Mouse (Mus musculus): ENCODE data around the gene Igf2r. TPM values are rescaled to one million over a fixed set of nuclear protein-coding genes. Genes with fewer than 3 reads are reported as not detected.

Gene Igf2r
- polyA plus RNA-seq, 1 experiment from 2014 or later: 6.5 TPM

DNA sequence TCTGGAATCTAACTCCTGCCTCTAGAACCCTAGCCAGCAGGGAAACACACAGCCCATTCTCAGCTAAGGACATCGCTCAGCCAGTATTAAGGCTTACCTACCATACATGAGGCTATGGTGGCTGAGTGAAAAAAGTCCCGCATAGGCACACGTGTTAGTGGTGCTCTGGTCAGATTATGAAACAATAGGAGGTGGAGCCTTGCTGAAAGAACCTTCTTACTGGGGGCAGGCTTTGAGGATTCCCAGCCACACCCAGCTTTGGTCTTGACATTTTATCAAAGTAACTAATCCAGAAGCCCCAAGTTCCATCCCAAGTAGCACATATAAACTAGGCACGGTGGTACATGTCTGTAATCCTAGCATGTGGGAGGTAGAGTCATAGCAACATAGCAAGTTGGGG, 16.4 kb downstream of the Igf2r start:
- Histone ChIP-seq H3K9me3 (ENCODE audit: low read length) (no peaks in the 10 kb centered on the region), H3K9ac (replicated peaks) (no peak overlapping the region), H3K4me2 (ENCODE audit: low read depth, low read length) (no peak overlapping the region), H3K36me3 (replicated peaks; ENCODE audit: insufficient read depth, low read length) (no peaks in the 10 kb centered on the region), H3K27ac (ENCODE audit: low read depth) (no peak overlapping the region), H3K4me3 (ENCODE audit: low read depth, low read length) (no peak overlapping the region), H3K27me3 (ENCODE audit: insufficient read depth, low read length) (no peaks in the 10 kb centered on the region), H3K4me1 (ENCODE audit: insufficient read depth) (peaks cover 50% of the 10 kb centered on the region)
- WGBS (ENCODE audit: insufficient replicate concordance): 45% methylated on average over 4 of the region's 4 CpGs
- TF ChIP-seq EP300 (IDR thresholded peaks at IDR 0.05; ENCODE audit: low read depth) (no peak), CTCF (IDR thresholded peaks at IDR 0.05; ENCODE audit: low read depth) (no peak)
- ATAC-seq: no peak
- DNase-seq: no peak

DNA sequence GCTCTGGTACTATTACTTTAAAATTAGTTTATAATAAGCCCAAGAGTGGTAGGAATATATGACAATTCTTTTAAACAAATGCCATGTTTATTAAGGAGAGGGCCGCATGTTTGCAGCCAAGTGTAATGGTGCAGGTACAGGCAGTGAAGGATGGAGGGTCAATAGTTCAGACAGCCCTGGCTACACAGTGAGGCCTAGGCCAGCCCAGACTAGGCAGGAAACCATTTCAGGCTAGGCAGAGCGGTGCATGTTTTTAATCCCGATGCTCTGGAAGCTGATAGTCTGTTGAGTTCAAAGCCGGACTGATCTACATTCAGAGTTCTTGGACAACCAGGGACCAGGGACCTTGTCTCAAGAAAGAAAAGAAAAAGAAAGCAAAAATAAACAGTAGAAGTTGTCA, 17.8 kb downstream of the Igf2r start:
- Histone ChIP-seq H3K27me3 (ENCODE audit: insufficient read depth, low read length) (no peaks in the 10 kb centered on the region), H3K4me3 (ENCODE audit: low read depth, low read length) (no peak overlapping the region), H3K4me2 (ENCODE audit: low read depth, low read length) (no peak overlapping the region), H3K36me3 (replicated peaks; ENCODE audit: insufficient read depth, low read length) (0 out of 2 replicates have a peak, but pooled peaks cover 2% of the 10 kb centered on the region), H3K9ac (replicated peaks) (no peak overlapping the region), H3K27ac (ENCODE audit: low read depth) (no peak overlapping the region), H3K4me1 (ENCODE audit: insufficient read depth) (peaks cover 45% of the 10 kb centered on the region), H3K9me3 (ENCODE audit: low read length) (no peaks in the 10 kb centered on the region)
- WGBS (ENCODE audit: insufficient replicate concordance): 70% methylated on average over 4 of the region's 4 CpGs
- DNase-seq (no peak), ATAC-seq (no peak)
- TF ChIP-seq EP300 (IDR thresholded peaks at IDR 0.05; ENCODE audit: low read depth) (no peak), CTCF (IDR thresholded peaks at IDR 0.05; ENCODE audit: low read depth) (no peak)

DNA sequence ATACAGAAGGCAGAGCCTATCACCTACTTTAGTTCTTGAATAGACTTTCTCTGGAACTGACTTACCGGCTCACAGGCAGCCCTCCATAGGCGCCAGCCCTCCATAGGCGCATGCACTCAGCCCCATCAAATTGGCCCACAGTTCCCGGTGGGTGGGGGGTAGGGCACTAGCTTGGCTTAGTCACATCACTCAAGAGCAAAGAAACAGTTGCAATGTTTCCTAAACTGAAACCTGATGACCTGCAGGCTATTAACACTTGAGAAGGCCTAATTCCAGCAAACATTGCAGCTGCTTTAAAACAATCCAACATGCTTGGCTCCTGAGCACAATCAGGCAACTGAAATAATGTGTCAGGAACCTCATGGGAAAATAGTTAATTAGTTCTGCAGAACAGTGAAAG, 18.2 kb downstream of the Igf2r start:
- no peaks in the 10 kb centered on the region for H3K9me3 ChIP-seq (ENCODE audit: low read length)
- 65% methylated on average over 4 of the region's 4 CpGs for WGBS (ENCODE audit: insufficient replicate concordance)
- peak overlapping the region; percentile 18; the same call in 1 of the 2 replicates for H3K27ac ChIP-seq (ENCODE audit: low read depth)
- no peak for DNase-seq
- H3K4me3 ChIP-seq (ENCODE audit: low read depth, low read length): no peak overlapping the region
- H3K4me2 ChIP-seq (ENCODE audit: low read depth, low read length): no peak overlapping the region
- H3K9ac ChIP-seq (replicated peaks): no peak overlapping the region
- TF ChIP-seq EP300 (IDR thresholded peaks at IDR 0.05; ENCODE audit: low read depth) (no peak), CTCF (IDR thresholded peaks at IDR 0.05; ENCODE audit: low read depth) (no peak)
- peaks cover 45% of the 10 kb centered on the region for H3K4me1 ChIP-seq (ENCODE audit: insufficient read depth)
- 0 out of 2 replicates have a peak, but pooled peaks cover 2% of the 10 kb centered on the region for H3K36me3 ChIP-seq (replicated peaks; ENCODE audit: insufficient read depth, low read length)
- ATAC-seq: no peak
- no peaks in the 10 kb centered on the region for H3K27me3 ChIP-seq (ENCODE audit: insufficient read depth, low read length)

DNA sequence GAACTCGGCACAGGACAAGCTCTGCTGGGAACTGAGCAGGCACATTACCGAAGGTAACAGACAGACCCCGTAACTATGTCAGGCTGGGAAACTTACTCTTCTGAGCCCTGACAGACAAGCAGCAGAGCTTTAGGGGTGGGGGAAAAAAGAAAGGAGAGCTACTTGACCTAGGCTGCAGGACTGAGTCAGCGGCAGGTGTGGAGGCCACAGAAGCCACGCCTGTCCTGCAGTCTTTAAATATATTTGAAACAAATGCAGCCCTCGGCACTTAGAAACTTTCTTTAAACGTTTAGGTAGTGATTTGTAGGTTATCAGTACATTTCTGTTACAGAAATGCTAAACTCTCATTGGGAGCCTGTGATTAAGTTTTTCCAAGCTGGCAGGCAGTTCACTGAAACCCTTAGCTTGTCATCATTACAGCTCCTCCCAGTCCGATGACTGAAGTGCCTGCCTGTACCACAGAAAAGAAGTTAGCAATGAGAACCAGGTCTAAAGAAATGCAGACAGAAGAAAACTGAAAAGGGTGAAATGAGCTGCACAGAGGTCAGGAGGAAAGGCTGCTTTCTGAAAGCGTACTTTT, 18.8 kb downstream of the Igf2r start:
- ATAC-seq (no peak), DNase-seq (no peak)
- no peaks in the 10 kb centered on the region for H3K9me3 ChIP-seq (ENCODE audit: low read length)
- WGBS (ENCODE audit: insufficient replicate concordance): 51% methylated on average over 9 of the region's 9 CpGs
- no peaks in the 10 kb centered on the region for H3K27me3 ChIP-seq (ENCODE audit: insufficient read depth, low read length)
- H3K4me2 ChIP-seq (ENCODE audit: low read depth, low read length): no peak overlapping the region
- no peak overlapping the region for H3K4me3 ChIP-seq (ENCODE audit: low read depth, low read length)
- no peak overlapping the region; the same call in 1 of the 2 replicates for H3K9ac ChIP-seq (replicated peaks)
- H3K27ac ChIP-seq (ENCODE audit: low read depth): peak overlapping the region; percentile 18; the same call in 1 of the 2 replicates
- peaks cover 42% of the 10 kb centered on the region for H3K4me1 ChIP-seq (ENCODE audit: insufficient read depth)
- 0 out of 2 replicates have a peak, but pooled peaks cover 2% of the 10 kb centered on the region for H3K36me3 ChIP-seq (replicated peaks; ENCODE audit: insufficient read depth, low read length)
- TF ChIP-seq CTCF (IDR thresholded peaks at IDR 0.05; ENCODE audit: low read depth) (no peak), EP300 (IDR thresholded peaks at IDR 0.05; ENCODE audit: low read depth) (no peak)

DNA sequence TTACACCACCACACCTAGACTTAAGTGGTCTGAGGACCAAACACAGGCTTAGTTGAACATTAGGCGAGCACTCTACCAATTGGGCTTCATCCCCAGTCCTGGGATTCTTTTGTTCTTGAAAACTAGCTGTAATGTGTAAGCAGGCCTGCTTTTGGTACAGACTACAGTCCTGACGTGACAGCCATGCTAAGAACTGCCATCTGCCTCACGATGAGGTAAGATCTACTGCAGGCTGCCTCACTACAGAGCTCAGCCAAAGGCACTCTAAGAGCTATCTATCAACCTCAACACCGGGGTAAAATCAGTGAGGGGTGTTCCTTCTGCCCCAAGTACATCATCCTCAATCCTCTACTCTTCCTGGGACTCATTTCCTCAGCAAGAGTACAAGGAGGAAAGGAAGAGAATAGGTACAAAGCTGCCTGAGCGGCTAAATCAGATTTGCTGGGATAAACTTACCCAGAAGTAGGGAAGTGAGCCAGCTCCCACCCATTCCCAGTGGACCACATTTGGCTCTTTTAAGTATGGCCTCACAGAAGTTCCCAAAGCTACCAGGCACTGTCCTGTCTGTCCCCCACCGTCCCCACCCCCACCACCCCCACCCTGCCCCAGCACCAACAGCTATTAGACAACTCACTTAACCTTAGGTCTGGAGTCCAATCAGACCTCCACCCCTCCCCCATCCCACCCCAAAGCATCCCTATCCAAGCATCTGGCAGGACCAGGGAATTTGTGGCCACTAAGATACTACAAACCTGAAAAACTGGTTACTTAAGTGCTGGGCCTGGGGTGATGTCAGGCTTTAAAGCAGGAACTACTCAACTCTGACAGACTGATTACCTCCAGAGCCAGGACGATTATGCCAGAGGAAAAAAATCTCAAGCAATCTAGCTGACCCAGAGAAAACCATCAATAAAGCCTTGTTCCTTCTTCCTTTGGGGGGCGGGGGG, 19.8 kb downstream of the Igf2r start:
- no peak overlapping the region for H3K9ac ChIP-seq (replicated peaks)
- no peak for ATAC-seq
- 49% methylated on average over 7 of the region's 8 CpGs for WGBS (ENCODE audit: insufficient replicate concordance)

DNA sequence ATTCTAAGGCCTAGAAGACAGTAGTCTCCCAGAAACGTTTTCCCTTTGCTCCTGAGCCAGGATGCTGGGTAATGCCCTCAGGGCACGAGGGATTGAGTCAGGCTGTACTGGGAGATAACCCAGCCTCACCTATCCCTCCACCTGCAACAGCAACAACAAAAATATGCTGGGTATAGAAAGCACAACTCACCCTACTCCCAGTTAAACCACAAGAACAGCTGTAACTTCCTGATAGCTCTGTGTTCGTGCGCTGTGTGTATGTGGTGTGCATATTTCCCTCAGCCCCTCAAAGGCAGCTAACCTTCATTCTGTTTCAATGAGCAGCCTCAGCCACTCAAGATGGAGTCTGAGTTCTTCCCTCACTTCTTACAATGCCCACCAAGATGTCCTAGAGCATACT, 23.7 kb downstream of the Igf2r start:
- ATAC-seq (peak; percentile 78), DNase-seq (no peak)

More for the DNA sequence above, 19.8 kb downstream of the Igf2r start:
- H3K4me1 ChIP-seq (ENCODE audit: insufficient read depth): peaks cover 43% of the 10 kb centered on the region
- DNase-seq: no peak
- TF ChIP-seq CTCF (IDR thresholded peaks at IDR 0.05; ENCODE audit: low read depth) (no peak), EP300 (IDR thresholded peaks at IDR 0.05; ENCODE audit: low read depth) (no peak)
- no peaks in the 10 kb centered on the region for H3K27me3 ChIP-seq (ENCODE audit: insufficient read depth, low read length)
- no peak overlapping the region for H3K4me2 ChIP-seq (ENCODE audit: low read depth, low read length)
- no peak overlapping the region for H3K4me3 ChIP-seq (ENCODE audit: low read depth, low read length)
- H3K27ac ChIP-seq (ENCODE audit: low read depth): no peak overlapping the region; the same call in 1 of the 2 replicates
- H3K9me3 ChIP-seq (ENCODE audit: low read length): no peaks in the 10 kb centered on the region
- H3K36me3 ChIP-seq (replicated peaks; ENCODE audit: insufficient read depth, low read length): 0 out of 2 replicates have a peak, but pooled peaks cover 2% of the 10 kb centered on the region

More for the DNA sequence above, 23.7 kb downstream of the Igf2r start:
- no peak overlapping the region; the same call in 1 of the 2 replicates for H3K9ac ChIP-seq (replicated peaks)
- H3K27me3 ChIP-seq (ENCODE audit: insufficient read depth, low read length): no peaks in the 10 kb centered on the region
- WGBS (ENCODE audit: insufficient replicate concordance): 18% methylated on average over 4 of the region's 4 CpGs
- H3K4me3 ChIP-seq (ENCODE audit: low read depth, low read length): no peak overlapping the region
- H3K36me3 ChIP-seq (replicated peaks; ENCODE audit: insufficient read depth, low read length): peaks cover 9% of the 10 kb centered on the region
- H3K27ac ChIP-seq (ENCODE audit: low read depth): 0 out of 2 replicates have a peak overlapping the region, but pooled peaks have one; percentile 16
- peaks cover 34% of the 10 kb centered on the region for H3K4me1 ChIP-seq (ENCODE audit: insufficient read depth)
- TF ChIP-seq CTCF (IDR thresholded peaks at IDR 0.05; ENCODE audit: low read depth) (no peak), EP300 (IDR thresholded peaks at IDR 0.05; ENCODE audit: low read depth) (peak; percentile 93)
- no peak overlapping the region for H3K4me2 ChIP-seq (ENCODE audit: low read depth, low read length)
- H3K9me3 ChIP-seq (ENCODE audit: low read length): peaks cover 3% of the 10 kb centered on the region; the same call in 1 of the 2 replicates
